Mouse (Mus musculus) liver, embryonic 14.5 days (tissue): ENCODE data around the gene Gm37240. TPM values are rescaled to one million over a fixed set of nuclear protein-coding genes. Genes with fewer than 3 reads are reported as not detected.

Experiments
- ATAC-seq: fragments of 200-750 bp; cut with Nextera tagmentation; 2 replicates; pipeline ENCODE4 v1.8.0; 2017; ENCODE audit warnings: moderate number of reproducible peaks, mild to moderate bottlenecking, moderate library complexity; ENCODE audit not compliant: insufficient read depth
- DNase-seq, 3 experiments: peaks; one replicate each; pipeline ENCODE4 v3.0.0-alpha.2; 2012 to 2013; ENCODE audit warnings: low read depth in 3 of 3, low spot score in 3 of 3
- H3K27ac ChIP-seq: fragments of 300-500 bp; sonication (generic); 2 replicates; pipeline ENCODE4 v1.5.1; 2014; ENCODE audit warnings: moderate library complexity, mild to moderate bottlenecking, control low read depth, inconsistent platforms
- H3K27me3 ChIP-seq: fragments of 300-500 bp; sonication (generic); 2 replicates; pipeline ENCODE4 v1.6.1; 2014; ENCODE audit warnings: mild to moderate bottlenecking, low read length, moderate library complexity; ENCODE audit not compliant: control insufficient read depth, insufficient read depth
- H3K36me3 ChIP-seq: fragments of 300-500 bp; sonication (generic); replicated peaks from 2 replicates; pipeline ENCODE4 v1.6.1; 2014; ENCODE audit warnings: low read depth; ENCODE audit not compliant: control insufficient read depth, insufficient read depth
- H3K4me1 ChIP-seq, 2 experiments: fragments of 200-500 bp in 1 of 2; fragments of 300-500 bp in 1 of 2; sonication (generic) in 1 of 2; replicated peaks; 2 replicates each; pipeline ENCODE4 v1.6.1; 2012 to 2014; ENCODE audit warnings: antibody characterized with exemption in 1 of 2, inconsistent platforms in 1 of 2, low read length in 1 of 2; ENCODE audit not compliant: control insufficient read depth in 2 of 2, insufficient read depth in 2 of 2
- H3K4me2 ChIP-seq: fragments of 300-500 bp; sonication (generic); 2 replicates; pipeline ENCODE4 v1.6.1; 2014; ENCODE audit warnings: low read depth, mild to moderate bottlenecking, control low read depth, moderate library complexity
- H3K4me3 ChIP-seq, 2 experiments: fragments of 200-500 bp in 1 of 2; fragments of 300-500 bp in 1 of 2; sonication (generic) in 1 of 2; 2 replicates each; pipeline ENCODE4 v1.5.1; 2012 to 2014; ENCODE audit warnings: low read depth in 2 of 2, low read length in 2 of 2, mild to moderate bottlenecking in 2 of 2, control low read depth in 1 of 2, inconsistent platforms in 1 of 2, moderate library complexity in 1 of 2; ENCODE audit not compliant: insufficient read depth in 1 of 2
- H3K9ac ChIP-seq: fragments of 300-500 bp; sonication (generic); replicated peaks from 2 replicates; pipeline ENCODE4 v1.6.1; 2014; ENCODE audit warnings: mild to moderate bottlenecking, control low read depth, moderate library complexity
- H3K9me3 ChIP-seq: fragments of 300-500 bp; sonication (generic); 2 replicates; pipeline ENCODE4 v1.6.1; 2016; ENCODE audit warnings: low read length, mixed read lengths; ENCODE audit not compliant: control insufficient read depth
- CTCF ChIP-seq: IDR thresholded peaks from 2 replicates; pipeline ENCODE4 v1.5.1; 2016; ENCODE audit warnings: antibody characterized with exemption, low read depth, control low read depth
- EP300 ChIP-seq: IDR thresholded peaks from 2 replicates; pipeline ENCODE4 v1.6.1; 2016; ENCODE audit warnings: antibody characterized with exemption, low read depth
- WGBS: fragments of 180-500 bp; shearing (Covaris S2); extraction: QIAGEN DNeasy Blood & Tissue Kit; methylation state at CpG from one replicate; pipeline ENCODE4 v1.1.7; 2014; ENCODE audit not compliant: insufficient replicate concordance; 5-methylcytosine and 5-hydroxymethylcytosine counted together
- polyA plus RNA-seq, 2 experiments: library from polyadenylated mRNA; depleted of rRNA in 1 of 2; stranded (reverse) in 1 of 2; unstranded in 1 of 2; fragments of >200 nt; fragmentation: Nextera tagmentation in 1 of 2; extraction: Ambion mirVana in 1 of 2; gene quantifications; 2 replicates each; pipeline versions ENCODE4 v1.2.1 to v1.2.3; 2012 to 2014

The Gm37240 gene
- polyA plus RNA-seq, 2 experiments: 0.03 to 0.30 TPM

- DNase-seq (no peak), ATAC-seq (no peak)
- Histone ChIP-seq H3K36me3 (no peaks in the 10 kb centered on the region), H3K9ac (no peak overlapping the region), H3K9me3 (no peaks in the 10 kb centered on the region), H3K4me2 (no peak overlapping the region), H3K27ac (no peak overlapping the region), H3K4me1 (peaks cover 0 to 2% of the 10 kb centered on the region in 2 experiments; a peak in 2 of 4 replicates), H3K4me3 (no peak overlapping the region), H3K27me3 (no peaks in the 10 kb centered on the region)
- no peak for TF ChIP-seq CTCF
- WGBS: 48% methylated on average over 6 of the region's 6 CpGs
Measured at GRCm38 (mm10) chr3:85184151-85184550, 703.2 kb downstream of the Gm37240 start.

- H3K9ac ChIP-seq: no peak overlapping the region
- no peak overlapping the region for H3K4me3 ChIP-seq
- H3K4me2 ChIP-seq: no peak overlapping the region
- no peak for DNase-seq
- H3K4me1 ChIP-seq: peaks cover 0 to 4% of the 10 kb centered on the region in 2 experiments; a peak in 1 of 4 replicates
- no peaks in the 10 kb centered on the region for H3K9me3 ChIP-seq
- no peak for TF ChIP-seq CTCF
- no peak for TF ChIP-seq EP300
- WGBS: 68% methylated on average over 1 of the region's 1 CpGs
- no peaks in the 10 kb centered on the region for H3K36me3 ChIP-seq
- ATAC-seq: no peak
- H3K27me3 ChIP-seq: no peaks in the 10 kb centered on the region
- no peak overlapping the region for H3K27ac ChIP-seq
Measured at GRCm38 (mm10) chr3:85176736-85177135, 710.6 kb downstream of the Gm37240 start.

DNA sequence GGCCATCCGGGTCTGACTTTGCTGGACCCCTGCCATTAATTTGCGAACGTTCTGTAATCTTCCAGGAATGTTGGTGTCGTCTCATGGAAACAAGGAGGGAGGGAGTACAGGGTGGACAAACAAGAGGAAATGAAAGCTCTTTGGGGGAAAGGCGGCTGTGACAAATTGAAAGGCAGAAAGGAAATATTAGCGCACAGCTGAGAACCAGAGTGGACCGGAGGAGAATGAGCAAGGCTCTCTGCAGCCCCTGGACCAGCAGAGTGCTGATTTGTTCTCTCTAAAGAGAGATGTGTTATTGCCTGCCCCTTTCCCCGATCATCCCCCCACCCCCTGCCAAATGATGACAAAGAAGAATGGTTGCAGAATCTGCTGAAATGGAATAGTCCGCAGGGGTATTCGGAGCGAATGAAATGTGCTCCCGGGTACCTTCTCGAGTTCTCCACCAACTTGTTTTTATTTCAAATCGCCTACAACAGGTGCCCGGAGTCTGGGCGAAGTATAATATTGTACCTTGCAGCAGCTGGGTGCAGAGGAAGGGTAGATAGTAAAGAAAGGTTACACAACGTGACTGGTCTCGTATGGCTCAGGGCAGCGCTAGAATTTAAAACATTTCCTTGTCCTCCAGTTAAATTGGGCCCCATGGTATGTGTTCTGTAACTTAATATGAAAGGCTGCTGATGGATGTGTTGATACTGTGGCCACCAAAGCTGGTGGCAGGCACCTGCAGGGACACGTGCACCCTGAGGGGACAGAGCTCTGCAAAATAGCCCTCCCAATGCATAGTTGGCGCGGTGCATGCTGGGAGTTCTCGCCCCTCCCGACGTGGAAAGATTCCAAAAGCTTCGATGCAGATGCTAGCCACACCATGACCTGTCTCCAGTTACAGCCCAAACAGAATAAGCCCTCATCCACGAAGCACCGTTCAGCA, 712.5 kb downstream of the Gm37240 start:
- no peak overlapping the region for H3K9ac ChIP-seq
- no peaks in the 10 kb centered on the region for H3K9me3 ChIP-seq
- no peak for TF ChIP-seq EP300
- no peak for TF ChIP-seq CTCF
- WGBS: 69% methylated on average over 28 of the region's 28 CpGs
- no peak overlapping the region for H3K4me2 ChIP-seq
- ATAC-seq: no peak
- H3K27ac ChIP-seq: no peak overlapping the region
- H3K4me1 ChIP-seq: peaks cover 0 to 4% of the 10 kb centered on the region in 2 experiments; a peak in 1 of 4 replicates
- no peak for DNase-seq
- H3K36me3 ChIP-seq: no peaks in the 10 kb centered on the region
- no peak overlapping the region for H3K4me3 ChIP-seq
- H3K27me3 ChIP-seq: no peaks in the 10 kb centered on the region

GRCm38 (mm10) chr3:85173441-85174071, 713.8 kb downstream of the Gm37240 start:
- no peak for TF ChIP-seq EP300
- no peak for TF ChIP-seq CTCF

DNA sequence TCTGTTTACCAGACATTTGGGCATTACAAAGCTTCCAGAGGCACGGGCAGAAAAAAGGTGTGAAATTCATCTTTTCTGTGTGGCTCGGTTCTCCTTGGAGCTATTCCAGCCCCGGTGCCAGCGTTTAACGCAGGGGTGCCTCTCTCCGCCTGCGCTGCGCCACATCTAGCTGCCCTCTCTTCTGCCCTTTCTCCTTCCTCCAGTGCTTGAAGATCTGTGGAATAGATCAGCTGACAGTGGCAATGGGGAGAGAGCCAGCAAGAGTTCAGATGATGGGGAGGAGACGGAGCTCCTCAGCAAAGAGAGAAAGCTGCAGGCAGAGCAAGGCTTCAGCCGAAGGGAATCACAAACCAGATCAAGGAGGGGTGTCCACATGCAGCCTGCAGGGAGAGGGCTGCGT, 714.8 kb downstream of the Gm37240 start:
- Histone ChIP-seq H3K9ac (no peak overlapping the region), H3K4me3 (no peak overlapping the region), H3K9me3 (no peaks in the 10 kb centered on the region), H3K27ac (no peak overlapping the region), H3K27me3 (no peaks in the 10 kb centered on the region), H3K4me2 (no peak overlapping the region), H3K4me1 (peaks cover 0 to 4% of the 10 kb centered on the region in 2 experiments; a peak in 1 of 4 replicates), H3K36me3 (no peaks in the 10 kb centered on the region)
- WGBS: 66% methylated on average over 11 of the region's 11 CpGs
- DNase-seq: no peak
- no peak for TF ChIP-seq EP300
- no peak for TF ChIP-seq CTCF
- ATAC-seq: no peak

More at GRCm38 (mm10) chr3:85173441-85174071, 713.8 kb downstream of the Gm37240 start:
- DNase-seq: no peak
- H3K9me3 ChIP-seq: no peaks in the 10 kb centered on the region
- H3K9ac ChIP-seq: no peak overlapping the region
- H3K27ac ChIP-seq: no peak overlapping the region
- WGBS: 12% methylated on average over 6 of the region's 6 CpGs
- H3K4me3 ChIP-seq: no peak overlapping the region
- no peak overlapping the region for H3K4me2 ChIP-seq
- no peak for ATAC-seq
- H3K27me3 ChIP-seq: no peaks in the 10 kb centered on the region
- H3K4me1 ChIP-seq: peaks cover 0 to 4% of the 10 kb centered on the region in 2 experiments; a peak in 1 of 4 replicates
- no peaks in the 10 kb centered on the region for H3K36me3 ChIP-seq
